Mouse (Mus musculus) liver, embryonic 14.5 days (tissue): ENCODE results near the gene Col4a3.

Source experiments
- CTCF ChIP-seq: IDR thresholded peaks from 2 replicates; pipeline ENCODE4 v1.5.1; 2016; ENCODE audit warnings: antibody characterized with exemption, low read depth, control low read depth
- EP300 ChIP-seq: IDR thresholded peaks from 2 replicates; pipeline ENCODE4 v1.6.1; 2016; ENCODE audit warnings: antibody characterized with exemption, low read depth

- TF ChIP-seq CTCF (no peak), EP300 (no peak)
Observed at GRCm38 (mm10) chr1:82569405-82569804, 17.3 kb upstream of the Col4a3 start.
